Mouse (Mus musculus): ENCODE measurements around the gene Mindy4. TPM values are rescaled to one million over a fixed set of nuclear protein-coding genes. Genes with fewer than 3 reads are reported as not detected.
A peak's percentile ranks its signal among the peaks of the same experiment; 100 is the strongest.

Gene Mindy4
- polyA plus RNA-seq, 1 experiment from 2014 or later, result 18.6 TPM

- H3K4me1 ChIP-seq (replicated peaks; ENCODE audit: control insufficient read depth, insufficient read depth, low read length), result peaks cover 20% of the 10 kb centered on the region
- H3K9me3 ChIP-seq (ENCODE audit: control insufficient read depth, low read length), result no peaks in the 10 kb centered on the region
- no peaks in the 10 kb centered on the region for H3K27me3 ChIP-seq (ENCODE audit: control insufficient read depth, insufficient read depth, low read depth, low read length)
- WGBS, result 68% methylated on average over 12 of the region's 12 CpGs
- no peak overlapping the region for H3K27ac ChIP-seq (ENCODE audit: low read length)
- ATAC-seq (ENCODE audit: low read depth), result no peak
- H3K36me3 ChIP-seq (ENCODE audit: control insufficient read depth, insufficient read depth, low read length), result no peaks in the 10 kb centered on the region
- no peak overlapping the region for H3K9ac ChIP-seq (ENCODE audit: low read length)
- H3K4me2 ChIP-seq (ENCODE audit: low read depth, low read length), result no peak overlapping the region
- H3K4me3 ChIP-seq (ENCODE audit: low read length), result no peak overlapping the region
Measured at GRCm38 (mm10) chr6:55262161-55262560, 59.0 kb downstream of the Mindy4 start.

- Histone ChIP-seq H3K4me2 (ENCODE audit: low read depth, low read length) (no peak overlapping the region), H3K9ac (ENCODE audit: low read length) (no peak overlapping the region), H3K27me3 (ENCODE audit: control insufficient read depth, insufficient read depth, low read depth, low read length) (no peaks in the 10 kb centered on the region), H3K27ac (ENCODE audit: low read length) (no peak overlapping the region), H3K4me1 (replicated peaks; ENCODE audit: control insufficient read depth, insufficient read depth, low read length) (peaks cover 15% of the 10 kb centered on the region), H3K4me3 (ENCODE audit: low read length) (no peak overlapping the region), H3K9me3 (ENCODE audit: control insufficient read depth, low read length) (no peaks in the 10 kb centered on the region), H3K36me3 (ENCODE audit: control insufficient read depth, insufficient read depth, low read length) (no peaks in the 10 kb centered on the region)
- ATAC-seq (ENCODE audit: low read depth), result no peak
- WGBS, result 63% methylated on average over 5 of the region's 5 CpGs
Measured at GRCm38 (mm10) chr6:55263490-55264046, 60.4 kb downstream of the Mindy4 start.

DNA sequence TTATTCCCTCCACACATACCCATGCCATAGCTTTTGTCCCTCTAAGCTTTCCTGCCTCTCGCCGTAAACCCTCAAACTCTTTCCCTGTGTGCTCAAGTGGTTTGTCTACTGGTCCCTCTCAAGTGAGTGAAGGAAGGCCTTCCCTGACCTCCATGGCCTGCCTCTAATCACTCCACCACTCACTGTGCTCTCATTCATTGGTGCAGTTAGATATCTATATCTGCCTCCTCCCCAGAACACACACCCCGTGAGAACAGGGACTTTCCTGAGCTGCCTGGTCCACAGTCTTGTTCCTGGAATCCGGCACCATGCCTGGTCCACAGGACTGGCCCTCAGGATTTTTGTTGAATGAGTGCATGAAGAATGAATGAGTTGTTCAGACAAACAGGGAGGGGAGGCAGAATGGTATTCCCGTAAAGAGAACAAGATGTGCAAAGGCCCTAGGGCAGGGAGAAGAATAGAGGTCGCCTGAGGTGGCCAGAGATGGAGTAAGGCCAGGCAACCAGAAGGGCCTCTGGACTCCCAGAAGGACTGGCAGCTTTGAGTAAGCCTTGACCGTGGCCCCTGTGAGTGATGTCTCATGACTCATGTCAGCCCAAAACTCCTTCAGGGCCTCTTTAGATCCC lies 61.7 kb downstream of the Mindy4 start:
- Histone ChIP-seq H3K4me3 (ENCODE audit: low read length) (no peak overlapping the region), H3K36me3 (ENCODE audit: control insufficient read depth, insufficient read depth, low read length) (no peaks in the 10 kb centered on the region)
- WGBS, result 70% methylated on average over 7 of the region's 7 CpGs

GRCm38 (mm10) chr6:55272952-55273351 lies 69.8 kb downstream of the Mindy4 start:
- H3K36me3 ChIP-seq (ENCODE audit: control insufficient read depth, insufficient read depth, low read length), result no peaks in the 10 kb centered on the region
- ATAC-seq (ENCODE audit: low read depth), result peak; percentile 77
- no peak overlapping the region for H3K4me2 ChIP-seq (ENCODE audit: low read depth, low read length)
- no peaks in the 10 kb centered on the region for H3K9me3 ChIP-seq (ENCODE audit: control insufficient read depth, low read length)
- H3K4me1 ChIP-seq (replicated peaks; ENCODE audit: control insufficient read depth, insufficient read depth, low read length), result peaks cover 13% of the 10 kb centered on the region
- H3K27me3 ChIP-seq (ENCODE audit: control insufficient read depth, insufficient read depth, low read depth, low read length), result no peaks in the 10 kb centered on the region
- H3K9ac ChIP-seq (ENCODE audit: low read length), result no peak overlapping the region
- 68% methylated on average over 7 of the region's 7 CpGs for WGBS
- H3K4me3 ChIP-seq (ENCODE audit: low read length), result no peak overlapping the region
- H3K27ac ChIP-seq (ENCODE audit: low read length), result peak overlapping the region; percentile 64

More for the DNA sequence above, 61.7 kb downstream of the Mindy4 start:
- H3K27me3 ChIP-seq (ENCODE audit: control insufficient read depth, insufficient read depth, low read depth, low read length), result no peaks in the 10 kb centered on the region
- no peak overlapping the region for H3K4me2 ChIP-seq (ENCODE audit: low read depth, low read length)
- peaks cover 8% of the 10 kb centered on the region; the same call in 1 of the 2 replicates for H3K4me1 ChIP-seq (replicated peaks; ENCODE audit: control insufficient read depth, insufficient read depth, low read length)
- H3K9me3 ChIP-seq (ENCODE audit: control insufficient read depth, low read length), result no peaks in the 10 kb centered on the region
- no peak overlapping the region for H3K9ac ChIP-seq (ENCODE audit: low read length)
- ATAC-seq (ENCODE audit: low read depth), result no peak
- H3K27ac ChIP-seq (ENCODE audit: low read length), result no peak overlapping the region

- ATAC-seq (ENCODE audit: low read depth), result peak; percentile 84
- H3K27me3 ChIP-seq (ENCODE audit: control insufficient read depth, insufficient read depth, low read depth, low read length), result no peaks in the 10 kb centered on the region
- H3K9me3 ChIP-seq (ENCODE audit: control insufficient read depth, low read length), result no peaks in the 10 kb centered on the region
- H3K4me3 ChIP-seq (ENCODE audit: low read length), result no peak overlapping the region
- no peak overlapping the region for H3K9ac ChIP-seq (ENCODE audit: low read length)
- H3K36me3 ChIP-seq (ENCODE audit: control insufficient read depth, insufficient read depth, low read length), result no peaks in the 10 kb centered on the region
- H3K4me1 ChIP-seq (replicated peaks; ENCODE audit: control insufficient read depth, insufficient read depth, low read length), result peaks cover 13% of the 10 kb centered on the region
- WGBS, result 49% methylated on average over 5 of the region's 5 CpGs
- peak overlapping the region; percentile 64 for H3K27ac ChIP-seq (ENCODE audit: low read length)
- no peak overlapping the region for H3K4me2 ChIP-seq (ENCODE audit: low read depth, low read length)
Measured at GRCm38 (mm10) chr6:55273463-55273862, 70.3 kb downstream of the Mindy4 start.

GRCm38 (mm10) chr6:55275000-55275399 lies 71.8 kb downstream of the Mindy4 start:
- 74% methylated on average over 10 of the region's 10 CpGs for WGBS
- no peak for ATAC-seq (ENCODE audit: low read depth)
- Histone ChIP-seq H3K9me3 (ENCODE audit: control insufficient read depth, low read length) (no peaks in the 10 kb centered on the region), H3K9ac (ENCODE audit: low read length) (no peak overlapping the region), H3K27me3 (ENCODE audit: control insufficient read depth, insufficient read depth, low read depth, low read length) (no peaks in the 10 kb centered on the region), H3K4me3 (ENCODE audit: low read length) (no peak overlapping the region), H3K36me3 (ENCODE audit: control insufficient read depth, insufficient read depth, low read length) (no peaks in the 10 kb centered on the region), H3K27ac (ENCODE audit: low read length) (peak overlapping the region; percentile 12; the same call in 1 of the 2 replicates), H3K4me1 (replicated peaks; ENCODE audit: control insufficient read depth, insufficient read depth, low read length) (peaks cover 13% of the 10 kb centered on the region), H3K4me2 (ENCODE audit: low read depth, low read length) (no peak overlapping the region)

DNA sequence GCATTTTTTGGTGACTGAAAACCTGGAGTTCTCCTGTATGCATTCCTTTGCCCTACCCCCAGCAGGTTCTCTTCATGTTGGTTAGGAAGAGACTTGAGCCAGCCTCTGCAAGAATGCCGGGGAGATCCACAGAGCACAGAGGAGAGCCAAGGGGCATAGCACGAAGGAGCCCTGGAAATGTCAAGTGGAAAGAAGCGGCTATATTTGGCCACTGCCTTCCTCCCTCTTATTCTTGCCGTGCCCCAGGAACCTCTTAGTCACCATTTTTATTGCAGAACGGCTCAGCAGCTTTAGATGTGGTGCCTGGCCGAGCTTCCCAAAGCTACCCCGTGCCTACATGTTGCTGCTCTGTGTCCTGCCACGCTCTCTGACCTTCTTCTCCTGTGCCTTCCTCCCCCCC lies 72.6 kb downstream of the Mindy4 start:
- Histone ChIP-seq H3K4me1 (replicated peaks; ENCODE audit: control insufficient read depth, insufficient read depth, low read length) (peaks cover 13% of the 10 kb centered on the region), H3K4me2 (ENCODE audit: low read depth, low read length) (no peak overlapping the region), H3K27me3 (ENCODE audit: control insufficient read depth, insufficient read depth, low read depth, low read length) (no peaks in the 10 kb centered on the region), H3K36me3 (ENCODE audit: control insufficient read depth, insufficient read depth, low read length) (no peaks in the 10 kb centered on the region), H3K9ac (ENCODE audit: low read length) (no peak overlapping the region), H3K9me3 (ENCODE audit: control insufficient read depth, low read length) (no peaks in the 10 kb centered on the region), H3K27ac (ENCODE audit: low read length) (no peak overlapping the region), H3K4me3 (ENCODE audit: low read length) (no peak overlapping the region)
- 62% methylated on average over 8 of the region's 8 CpGs for WGBS
- ATAC-seq (ENCODE audit: low read depth), result no peak

DNA sequence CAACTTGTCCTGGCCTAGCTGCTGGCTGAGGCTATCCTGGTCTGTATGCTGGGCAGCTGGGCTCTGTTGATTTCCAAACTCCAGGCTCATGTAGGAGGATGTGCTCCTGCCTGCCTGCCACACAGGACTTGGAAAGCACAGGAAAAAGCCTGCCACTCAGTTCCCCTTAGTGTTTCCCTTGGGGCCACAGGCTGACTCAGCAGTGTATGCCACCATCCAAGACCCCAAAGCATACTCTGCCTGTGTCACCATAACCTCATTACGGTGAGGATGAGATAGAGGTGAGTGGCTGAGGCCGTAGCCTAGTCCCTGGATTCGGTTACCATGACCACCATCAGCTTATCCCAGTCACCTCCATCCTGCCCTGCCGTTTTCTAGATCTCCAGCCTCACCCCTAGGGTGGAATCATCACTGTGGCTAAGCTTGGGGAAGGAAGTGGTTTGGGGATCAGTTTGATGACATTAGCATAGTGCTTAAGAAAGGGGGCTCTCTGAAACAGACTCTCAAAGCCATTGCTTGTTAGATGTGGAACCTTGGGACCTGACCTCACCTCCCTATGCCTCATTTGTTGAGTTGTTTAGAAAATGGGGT lies 73.6 kb downstream of the Mindy4 start:
- no peak overlapping the region for H3K27ac ChIP-seq (ENCODE audit: low read length)
- WGBS, result 77% methylated on average over 4 of the region's 4 CpGs
- no peaks in the 10 kb centered on the region for H3K36me3 ChIP-seq (ENCODE audit: control insufficient read depth, insufficient read depth, low read length)
- no peak overlapping the region for H3K4me3 ChIP-seq (ENCODE audit: low read length)
- H3K9ac ChIP-seq (ENCODE audit: low read length), result no peak overlapping the region
- no peaks in the 10 kb centered on the region for H3K27me3 ChIP-seq (ENCODE audit: control insufficient read depth, insufficient read depth, low read depth, low read length)
- no peak overlapping the region for H3K4me2 ChIP-seq (ENCODE audit: low read depth, low read length)
- no peaks in the 10 kb centered on the region for H3K9me3 ChIP-seq (ENCODE audit: control insufficient read depth, low read length)
- no peak for ATAC-seq (ENCODE audit: low read depth)
- H3K4me1 ChIP-seq (replicated peaks; ENCODE audit: control insufficient read depth, insufficient read depth, low read length), result peaks cover 13% of the 10 kb centered on the region

DNA sequence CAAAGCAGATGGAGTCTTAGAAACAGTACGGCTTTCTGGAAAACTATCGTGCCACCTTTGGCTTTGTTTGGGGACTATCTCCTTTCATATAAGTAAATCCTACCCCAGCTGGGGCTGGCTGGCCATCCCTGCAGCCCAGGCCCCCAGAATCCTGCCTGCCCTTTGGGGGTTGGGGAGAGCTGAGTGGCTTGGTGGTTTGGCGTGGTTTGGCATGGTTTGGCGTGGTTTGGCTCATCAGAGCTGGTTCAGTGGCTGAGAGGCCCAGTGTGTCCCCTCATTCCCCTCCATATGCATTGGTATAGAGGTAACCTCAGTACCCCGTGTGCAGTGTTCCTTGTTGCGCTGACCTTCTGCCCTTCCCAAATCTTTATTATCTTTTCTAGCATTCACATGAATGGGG lies 74.9 kb downstream of the Mindy4 start:
- H3K36me3 ChIP-seq (ENCODE audit: control insufficient read depth, insufficient read depth, low read length), result peaks cover 2% of the 10 kb centered on the region; the same call in 1 of the 2 replicates
- WGBS, result 76% methylated on average over 6 of the region's 6 CpGs
- peaks cover 10% of the 10 kb centered on the region for H3K4me1 ChIP-seq (replicated peaks; ENCODE audit: control insufficient read depth, insufficient read depth, low read length)
- no peak overlapping the region for H3K4me3 ChIP-seq (ENCODE audit: low read length)
- H3K27ac ChIP-seq (ENCODE audit: low read length), result no peak overlapping the region
- H3K9ac ChIP-seq (ENCODE audit: low read length), result no peak overlapping the region
- H3K9me3 ChIP-seq (ENCODE audit: control insufficient read depth, low read length), result no peaks in the 10 kb centered on the region
- H3K4me2 ChIP-seq (ENCODE audit: low read depth, low read length), result no peak overlapping the region
- no peak for ATAC-seq (ENCODE audit: low read depth)
- no peaks in the 10 kb centered on the region for H3K27me3 ChIP-seq (ENCODE audit: control insufficient read depth, insufficient read depth, low read depth, low read length)
